Mouse (Mus musculus): Measurements from ENCODE around the gene Insl6. TPM values are rescaled to one million over a fixed set of nuclear protein-coding genes. Genes with fewer than 3 reads are reported as not detected.

Gene Insl6
- polyA plus RNA-seq, 2 experiments = 0.45 to 1.2 TPM

- Histone ChIP-seq H3K27ac (no peak overlapping the region), H3K4me2 (ENCODE audit: low read depth) (no peak overlapping the region), H3K36me3 (replicated peaks; ENCODE audit: control insufficient read depth, insufficient read depth, low read depth) (peaks cover 42% of the 10 kb centered on the region), H3K9me3 (ENCODE audit: control insufficient read depth, low read length) (no peaks in the 10 kb centered on the region), H3K9ac (replicated peaks) (no peak overlapping the region), H3K4me1 (replicated peaks; ENCODE audit: control insufficient read depth in 2 of 2, insufficient read depth in 2 of 2, low read length in 1 of 2) (no peaks in the 10 kb centered on the region), H3K27me3 (ENCODE audit: control insufficient read depth, insufficient read depth, low read length) (no peaks in the 10 kb centered on the region), H3K4me3 (ENCODE audit: insufficient read depth in 1 of 2, low read depth in 2 of 2, low read length in 2 of 2) (no peak overlapping the region)
- TF ChIP-seq CTCF (IDR thresholded peaks at IDR 0.05; ENCODE audit: low read depth) (no peak), EP300 (IDR thresholded peaks at IDR 0.05; ENCODE audit: low read depth) (no peak)
- 75% methylated on average over 4 of the region's 4 CpGs for WGBS (ENCODE audit: insufficient replicate concordance)
- no peak for DNase-seq (ENCODE audit: low read depth in 3 of 3, low spot score in 3 of 3)
- no peak for ATAC-seq (ENCODE audit: insufficient read depth)
Observed at GRCm38 (mm10) chr19:29292546-29292945, 32.6 kb downstream of the Insl6 start.

- H3K36me3 ChIP-seq (replicated peaks; ENCODE audit: control insufficient read depth, insufficient read depth, low read depth) = peaks cover 38% of the 10 kb centered on the region
- ATAC-seq (ENCODE audit: insufficient read depth) = no peak
- H3K4me1 ChIP-seq (replicated peaks; ENCODE audit: control insufficient read depth in 2 of 2, insufficient read depth in 2 of 2, low read length in 1 of 2) = no peaks in the 10 kb centered on the region
- no peak for DNase-seq (ENCODE audit: low read depth in 3 of 3, low spot score in 3 of 3)
- no peak overlapping the region for H3K4me2 ChIP-seq (ENCODE audit: low read depth)
- H3K27me3 ChIP-seq (ENCODE audit: control insufficient read depth, insufficient read depth, low read length) = no peaks in the 10 kb centered on the region
- no peaks in the 10 kb centered on the region for H3K9me3 ChIP-seq (ENCODE audit: control insufficient read depth, low read length)
- no peak overlapping the region for H3K4me3 ChIP-seq (ENCODE audit: insufficient read depth in 1 of 2, low read depth in 2 of 2, low read length in 2 of 2)
- WGBS (ENCODE audit: insufficient replicate concordance) = 84% methylated on average over 14 of the region's 14 CpGs
- TF ChIP-seq CTCF (IDR thresholded peaks at IDR 0.05; ENCODE audit: low read depth) (no peak), EP300 (IDR thresholded peaks at IDR 0.05; ENCODE audit: low read depth) (no peak)
- no peak overlapping the region for H3K27ac ChIP-seq
- H3K9ac ChIP-seq (replicated peaks) = no peak overlapping the region
Observed at GRCm38 (mm10) chr19:29291532-29291931, 33.6 kb downstream of the Insl6 start.

GRCm38 (mm10) chr19:29287863-29288262, 37.3 kb downstream of the Insl6 start:
- WGBS (ENCODE audit: insufficient replicate concordance) = 83% methylated on average over 8 of the region's 8 CpGs
- Histone ChIP-seq H3K27me3 (ENCODE audit: control insufficient read depth, insufficient read depth, low read length) (no peaks in the 10 kb centered on the region), H3K27ac (no peak overlapping the region), H3K4me3 (ENCODE audit: insufficient read depth in 1 of 2, low read depth in 2 of 2, low read length in 2 of 2) (no peak overlapping the region), H3K4me2 (ENCODE audit: low read depth) (no peak overlapping the region), H3K4me1 (replicated peaks; ENCODE audit: control insufficient read depth in 2 of 2, insufficient read depth in 2 of 2, low read length in 1 of 2) (no peaks in the 10 kb centered on the region), H3K36me3 (replicated peaks; ENCODE audit: control insufficient read depth, insufficient read depth, low read depth) (peaks cover 44% of the 10 kb centered on the region), H3K9ac (replicated peaks) (no peak overlapping the region), H3K9me3 (ENCODE audit: control insufficient read depth, low read length) (no peaks in the 10 kb centered on the region)
- no peak for DNase-seq (ENCODE audit: low read depth in 3 of 3, low spot score in 3 of 3)
- ATAC-seq (ENCODE audit: insufficient read depth) = no peak
- TF ChIP-seq CTCF (IDR thresholded peaks at IDR 0.05; ENCODE audit: low read depth) = no peak
- no peak for TF ChIP-seq EP300 (IDR thresholded peaks at IDR 0.05; ENCODE audit: low read depth)

- H3K27me3 ChIP-seq (ENCODE audit: control insufficient read depth, insufficient read depth, low read length) = no peaks in the 10 kb centered on the region
- no peak overlapping the region for H3K27ac ChIP-seq
- no peaks in the 10 kb centered on the region for H3K4me1 ChIP-seq (replicated peaks; ENCODE audit: control insufficient read depth in 2 of 2, insufficient read depth in 2 of 2, low read length in 1 of 2)
- no peak for DNase-seq (ENCODE audit: low read depth in 3 of 3, low spot score in 3 of 3)
- ATAC-seq (ENCODE audit: insufficient read depth) = no peak
- WGBS (ENCODE audit: insufficient replicate concordance) = 62% methylated on average over 7 of the region's 7 CpGs
- H3K4me2 ChIP-seq (ENCODE audit: low read depth) = no peak overlapping the region
- H3K9me3 ChIP-seq (ENCODE audit: control insufficient read depth, low read length) = no peaks in the 10 kb centered on the region
- H3K4me3 ChIP-seq (ENCODE audit: insufficient read depth in 1 of 2, low read depth in 2 of 2, low read length in 2 of 2) = no peak overlapping the region
- peaks cover 37% of the 10 kb centered on the region for H3K36me3 ChIP-seq (replicated peaks; ENCODE audit: control insufficient read depth, insufficient read depth, low read depth)
- no peak overlapping the region for H3K9ac ChIP-seq (replicated peaks)
- TF ChIP-seq CTCF (IDR thresholded peaks at IDR 0.05; ENCODE audit: low read depth) = no peak
- no peak for TF ChIP-seq EP300 (IDR thresholded peaks at IDR 0.05; ENCODE audit: low read depth)
Observed at GRCm38 (mm10) chr19:29285451-29285869, 39.7 kb downstream of the Insl6 start.

GRCm38 (mm10) chr19:29278944-29279587, 46.1 kb downstream of the Insl6 start:
- Histone ChIP-seq H3K4me1 (replicated peaks; ENCODE audit: control insufficient read depth in 2 of 2, insufficient read depth in 2 of 2, low read length in 1 of 2) (no peaks in the 10 kb centered on the region), H3K9ac (replicated peaks) (no peak overlapping the region), H3K4me2 (ENCODE audit: low read depth) (no peak overlapping the region), H3K4me3 (ENCODE audit: insufficient read depth in 1 of 2, low read depth in 2 of 2, low read length in 2 of 2) (no peak overlapping the region), H3K27ac (no peak overlapping the region), H3K36me3 (replicated peaks; ENCODE audit: control insufficient read depth, insufficient read depth, low read depth) (peaks cover 46% of the 10 kb centered on the region), H3K9me3 (ENCODE audit: control insufficient read depth, low read length) (no peaks in the 10 kb centered on the region), H3K27me3 (ENCODE audit: control insufficient read depth, insufficient read depth, low read length) (no peaks in the 10 kb centered on the region)
- DNase-seq (ENCODE audit: low read depth in 3 of 3, low spot score in 3 of 3) (no peak), ATAC-seq (ENCODE audit: insufficient read depth) (no peak)
- TF ChIP-seq CTCF (IDR thresholded peaks at IDR 0.05; ENCODE audit: low read depth) (no peak), EP300 (IDR thresholded peaks at IDR 0.05; ENCODE audit: low read depth) (no peak)
- 88% methylated on average over 6 of the region's 6 CpGs for WGBS (ENCODE audit: insufficient replicate concordance)
